Mouse (Mus musculus): ENCODE results near the gene Pak3.
"Not testable (repeated sequence)": the region's sequence is repeated elsewhere in the genome, so short reads cannot be mapped to it uniquely, and the experiment has no call there.

The Pak3 gene

DNA sequence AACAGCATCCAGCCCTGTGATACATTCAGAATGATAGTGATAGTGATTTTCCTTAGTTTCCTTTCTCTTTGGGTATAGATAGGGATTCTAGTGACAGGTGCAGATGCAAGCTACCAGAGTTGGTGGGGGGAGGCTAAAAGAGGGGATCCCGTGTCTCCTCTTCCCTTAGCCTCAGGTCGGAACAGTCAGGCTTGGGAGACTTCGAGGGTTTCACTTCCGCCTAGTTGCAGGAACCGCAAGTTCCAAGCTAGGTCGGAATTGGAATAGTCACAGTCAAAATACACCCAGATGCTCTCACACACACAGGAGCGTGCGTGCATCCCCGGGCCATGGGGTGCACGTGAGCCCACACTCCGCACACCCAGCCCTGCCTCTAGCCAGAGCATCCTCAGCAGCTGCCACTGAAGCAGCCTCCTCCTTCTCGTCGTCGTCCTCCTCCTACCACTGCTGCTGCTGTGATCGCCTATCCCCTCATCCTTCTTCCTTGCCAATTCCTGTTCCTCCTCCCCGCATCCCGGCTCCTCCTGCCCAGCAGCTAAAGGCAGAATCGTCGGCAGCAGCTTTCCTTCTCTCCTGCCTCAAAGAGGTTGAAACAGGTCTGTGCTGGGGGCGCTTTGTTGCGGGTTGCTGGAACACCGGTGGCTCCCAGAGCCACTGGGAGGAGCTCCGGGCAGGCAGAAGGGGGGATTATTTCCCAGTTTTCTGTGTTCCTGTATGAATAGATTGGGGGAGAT is at the start of gene Pak3:
Gene Pak3 (plus strand): TSS at position 424 of the 734 bp plus-strand sequence.
- peak in 1 of 2 experiments; percentile 20 for DNase-seq (ENCODE audit: low spot score in 2 of 2)

GRCm38 (mm10) chrX:143482866-143483265 is 35.5 kb upstream of the Pak3 start:
- DNase-seq (ENCODE audit: low spot score in 2 of 2) = peak; percentile 100

GRCm38 (mm10) chrX:143501053-143501695 is 17.2 kb upstream of the Pak3 start:
- no peak for DNase-seq (ENCODE audit: low spot score in 2 of 2)

- DNase-seq (ENCODE audit: low spot score in 2 of 2) = no peak
These were observed 16.5 kb upstream of the Pak3 start for GRCm38 (mm10) chrX:143501776-143502365.

DNA sequence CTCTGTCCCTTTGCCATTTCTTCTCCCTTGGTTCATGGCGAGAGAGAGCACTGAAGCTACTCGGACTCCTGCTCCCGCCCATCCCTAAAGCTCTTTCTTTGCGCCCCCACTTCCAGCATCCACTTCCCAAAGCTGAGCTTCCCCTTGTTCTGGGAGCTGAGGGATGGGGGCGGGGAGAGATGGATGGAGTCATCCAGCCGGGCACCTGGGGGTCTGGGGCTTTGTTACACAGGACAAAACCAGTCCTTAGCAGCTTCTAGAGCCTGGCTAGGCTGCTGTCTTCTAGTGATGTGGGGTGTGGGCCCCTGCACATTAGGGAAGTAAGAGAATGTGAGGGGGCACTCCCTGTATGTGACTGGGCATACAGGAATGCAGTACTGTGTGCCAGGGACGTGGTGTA is 526 bp downstream of the Pak3 start:
- peak in 1 of 2 experiments; percentile 14 for DNase-seq (ENCODE audit: low spot score in 2 of 2)

- DNase-seq (ENCODE audit: low spot score in 2 of 2) = not testable (repeated sequence)
These were observed 1.1 kb downstream of the Pak3 start for GRCm38 (mm10) chrX:143519454-143519853.

GRCm38 (mm10) chrX:143520195-143520594 is 1.8 kb downstream of the Pak3 start:
- no peak for DNase-seq (ENCODE audit: low spot score in 2 of 2)

DNA sequence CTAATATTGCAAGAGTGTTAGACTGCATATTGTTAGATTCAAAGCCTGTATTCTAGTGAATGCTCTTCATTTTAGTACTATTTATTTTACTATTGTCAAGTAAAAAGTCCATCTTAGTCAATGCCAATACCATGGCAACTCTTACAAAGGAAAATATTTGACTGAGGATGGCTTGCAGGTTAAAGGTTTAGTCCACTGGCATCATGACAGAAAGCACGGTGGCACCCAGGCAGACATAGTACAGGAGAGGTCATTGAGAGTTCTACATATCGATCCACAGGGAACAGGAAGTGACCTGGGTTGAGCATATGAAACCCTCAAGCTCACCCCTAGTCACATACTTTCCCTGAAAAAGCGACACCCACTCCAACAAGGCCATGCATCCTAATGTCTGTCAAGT is 13.9 kb downstream of the Pak3 start:
- no peak for DNase-seq (ENCODE audit: low spot score in 2 of 2)

DNA sequence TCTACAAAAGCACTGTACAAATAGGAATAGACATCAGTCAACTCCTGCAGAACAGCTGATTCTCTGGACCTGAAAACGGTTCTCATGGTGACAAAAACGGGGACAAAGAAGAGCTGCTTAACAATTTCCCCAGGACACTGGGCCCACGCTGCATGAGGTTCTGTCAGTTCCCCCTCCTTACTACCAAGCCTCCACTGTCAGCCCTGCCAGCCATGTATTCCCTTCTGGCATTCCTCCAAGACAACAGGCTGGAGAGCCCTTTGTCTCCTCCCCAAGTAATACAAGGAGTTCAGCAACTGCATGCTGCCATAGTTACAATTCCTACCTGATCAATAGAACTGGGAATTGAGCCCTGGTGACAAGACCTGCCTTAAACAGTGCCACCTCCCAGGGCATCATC is 15.2 kb downstream of the Pak3 start:
- DNase-seq (ENCODE audit: low spot score in 2 of 2) = no peak

- DNase-seq (ENCODE audit: low spot score in 2 of 2) = no peak
These were observed 24.4 kb downstream of the Pak3 start for GRCm38 (mm10) chrX:143542756-143543155.

DNA sequence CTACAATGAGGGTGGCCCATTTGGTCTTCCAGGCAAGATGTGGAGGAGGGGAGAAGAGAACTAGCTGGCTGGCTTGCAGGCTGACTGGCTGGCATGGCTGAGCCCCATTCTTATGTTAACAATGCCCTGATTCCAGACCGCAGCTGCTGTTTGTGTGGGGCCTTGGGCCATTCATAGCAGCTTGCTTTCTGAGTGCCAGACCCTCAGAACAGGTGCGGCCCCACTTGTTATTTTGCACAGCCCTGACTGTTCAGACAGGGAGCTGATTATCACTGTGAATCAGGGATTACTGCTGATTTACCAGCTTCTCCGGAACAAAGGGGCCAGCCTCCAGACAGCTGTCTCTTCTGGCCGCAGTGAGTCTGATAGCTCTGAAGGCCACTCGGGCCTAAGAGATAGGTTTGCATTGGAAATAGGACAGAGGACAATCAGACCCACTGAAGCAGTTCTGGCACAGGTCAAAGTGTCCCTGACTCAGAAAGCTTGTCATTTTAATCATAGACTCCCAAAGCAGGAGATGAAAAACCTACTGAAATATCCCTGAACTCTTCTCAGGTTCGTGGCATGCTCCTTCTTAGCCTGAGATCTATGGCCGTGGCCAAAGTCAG is 24.9 kb downstream of the Pak3 start:
- DNase-seq (ENCODE audit: low spot score in 2 of 2) = peak in 1 of 2 experiments; percentile 15

DNA sequence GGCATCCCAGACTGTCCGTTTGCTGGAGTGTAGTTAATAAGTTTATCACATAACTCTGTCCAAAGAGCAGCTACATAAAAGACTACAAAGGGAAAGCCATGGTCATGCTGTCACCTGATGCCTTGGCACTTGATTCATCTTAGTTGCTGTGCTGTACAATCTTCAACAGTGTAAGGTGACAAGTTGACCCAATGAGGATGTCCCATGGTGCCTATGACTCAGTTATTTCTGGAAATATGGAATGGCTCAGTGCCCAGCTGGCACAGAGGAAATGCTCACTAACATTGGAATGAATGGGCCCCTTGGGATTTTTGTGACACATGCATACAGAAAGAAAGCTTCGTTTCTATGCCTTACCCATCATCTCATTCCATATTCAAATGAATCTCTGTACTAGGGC is 55.3 kb downstream of the Pak3 start:
- DNase-seq (ENCODE audit: low spot score in 2 of 2) = no peak

- no peak for DNase-seq (ENCODE audit: low spot score in 2 of 2)
These were observed 61.5 kb downstream of the Pak3 start for GRCm38 (mm10) chrX:143579925-143580324.

DNA sequence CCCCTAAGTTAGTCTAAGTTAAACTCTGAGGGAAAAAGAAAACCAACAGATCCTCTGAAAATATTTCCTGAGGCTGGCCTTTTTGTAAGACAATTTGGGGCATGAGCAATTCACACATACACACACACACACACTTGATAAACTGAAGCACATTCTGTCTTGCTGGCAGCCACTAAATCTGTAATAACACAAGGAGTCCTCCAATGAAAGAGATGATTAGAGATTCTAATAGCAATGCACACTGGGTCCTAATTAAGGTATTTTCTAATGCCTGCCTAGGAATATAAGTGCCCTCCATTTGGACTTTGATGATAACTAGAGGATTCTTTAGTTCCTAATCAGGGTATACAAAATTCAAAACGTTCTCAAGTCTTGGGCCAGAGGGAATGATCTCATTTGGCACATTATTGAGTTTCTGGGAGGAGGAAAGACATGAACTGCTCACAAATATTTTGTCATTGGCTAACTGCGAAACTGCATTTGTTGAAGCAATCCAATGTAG is 62.1 kb downstream of the Pak3 start:
- no peak for DNase-seq (ENCODE audit: low spot score in 2 of 2)

- no peak for DNase-seq (ENCODE audit: low spot score in 2 of 2)
These were observed 88.6 kb downstream of the Pak3 start for GRCm38 (mm10) chrX:143606877-143607449.

DNA sequence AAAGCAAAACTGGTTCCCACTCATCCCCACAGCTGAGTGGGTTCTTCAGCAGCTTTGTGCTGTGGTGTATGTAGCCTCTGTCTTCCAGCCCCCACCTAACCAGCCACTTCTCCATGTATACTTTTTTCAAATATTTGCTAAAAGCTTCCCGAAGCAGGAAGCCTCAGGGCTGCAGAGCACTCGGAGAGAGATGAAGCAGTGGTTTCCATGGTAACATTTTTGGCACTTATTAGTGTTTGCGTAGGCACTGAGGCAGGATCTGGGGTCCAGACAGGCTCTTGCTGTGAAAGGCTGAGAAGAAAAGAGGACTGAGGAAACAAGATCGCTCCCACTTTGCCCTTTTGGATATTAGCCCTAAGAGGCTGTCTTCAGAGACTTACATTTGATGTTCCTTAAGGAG is 100.3 kb downstream of the Pak3 start:
- no peak for DNase-seq (ENCODE audit: low spot score in 2 of 2)

DNA sequence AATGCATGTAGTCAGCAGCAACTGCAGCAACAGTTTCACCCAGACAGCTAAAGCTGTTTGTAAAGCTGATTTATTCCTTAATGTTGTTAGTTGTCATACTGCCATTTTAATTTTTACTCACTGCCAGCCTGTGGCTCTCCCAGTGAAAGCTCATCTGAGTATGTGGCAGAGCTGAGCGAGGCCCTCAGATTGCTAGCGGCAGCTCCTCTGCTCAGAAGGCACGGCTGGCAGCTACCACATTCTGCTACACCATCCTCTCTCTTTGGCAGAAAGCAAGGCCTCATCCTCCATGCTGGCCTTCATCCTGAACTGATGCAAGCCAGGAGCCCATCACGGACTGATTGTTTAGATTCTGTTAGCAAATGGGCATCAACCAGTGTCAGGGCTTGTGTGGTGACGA is 109.4 kb downstream of the Pak3 start:
- no peak for DNase-seq (ENCODE audit: low spot score in 2 of 2)

GRCm38 (mm10) chrX:143643936-143644335 is 125.5 kb downstream of the Pak3 start:
- no peak for DNase-seq (ENCODE audit: low spot score in 2 of 2)

DNA sequence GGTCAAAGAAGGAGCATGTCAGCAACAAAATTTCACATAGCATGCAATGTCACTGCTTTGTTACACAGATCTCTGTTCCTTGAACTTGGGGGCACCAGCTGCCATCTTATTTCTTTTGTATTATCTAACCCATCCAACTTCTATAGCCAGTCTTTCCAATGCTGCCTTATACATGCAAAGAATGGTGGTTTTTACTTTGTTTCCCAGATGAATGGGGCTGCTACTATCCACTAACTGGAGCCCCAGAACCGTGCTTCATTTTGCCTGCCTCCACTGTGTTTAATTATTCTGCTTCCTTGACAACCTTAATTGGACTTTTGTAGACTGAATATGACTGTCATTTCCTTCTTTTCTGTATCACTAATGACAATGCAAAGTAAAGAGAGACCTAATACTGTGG is 126.4 kb downstream of the Pak3 start:
- no peak for DNase-seq (ENCODE audit: low spot score in 2 of 2)

DNA sequence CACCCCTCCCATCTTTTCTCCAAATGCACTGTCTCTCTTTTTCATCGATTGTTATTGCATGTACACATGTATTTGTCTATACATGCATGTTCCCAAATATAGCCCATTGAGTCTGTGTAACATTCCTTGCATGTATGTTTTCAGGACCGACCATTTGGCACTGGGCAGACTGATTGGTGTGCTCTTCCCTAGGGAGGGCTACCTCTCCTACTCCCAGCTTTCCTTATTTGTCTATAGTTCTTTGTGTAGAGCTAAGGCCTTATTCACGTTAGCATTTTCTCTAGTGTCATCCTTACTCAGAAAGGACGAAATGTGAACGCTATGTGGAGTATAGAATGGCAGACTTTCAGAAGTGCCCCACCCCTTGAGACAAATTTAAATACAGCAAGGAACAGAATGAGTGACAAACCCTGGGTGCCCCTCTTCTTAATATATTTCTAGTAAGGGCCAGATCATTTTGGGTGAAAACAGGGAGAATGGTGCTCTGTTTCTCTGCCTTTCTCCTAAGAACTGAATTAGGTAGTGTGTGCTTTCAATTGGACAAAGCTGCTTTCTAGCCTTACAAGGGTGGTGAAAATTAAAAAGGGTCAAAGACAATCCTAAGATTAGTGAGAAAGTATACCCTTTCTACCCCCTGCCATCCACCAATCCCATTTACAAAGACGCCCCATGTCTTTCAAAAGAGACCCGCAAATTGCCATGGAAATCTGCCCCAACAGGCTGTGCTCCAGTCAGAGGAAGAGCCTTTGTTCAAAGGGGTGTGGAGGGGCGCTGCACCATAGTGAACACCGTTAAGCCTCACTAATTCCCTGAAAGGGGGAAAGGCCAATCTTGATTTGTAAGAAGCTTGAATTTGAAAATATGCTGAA is 136.2 kb downstream of the Pak3 start:
- no peak for DNase-seq (ENCODE audit: low spot score in 2 of 2)

- no peak for DNase-seq (ENCODE audit: low spot score in 2 of 2)
These were observed 136.7 kb downstream of the Pak3 start for GRCm38 (mm10) chrX:143655177-143655492.

Data from cerebellum, postnatal 4 days (tissue).